Mouse (Mus musculus) lung, embryonic 14.5 days (tissue): ENCODE results near the gene Mrps34. TPM values are rescaled to one million over a fixed set of nuclear protein-coding genes. Genes with fewer than 3 reads are reported as not detected.

Experiments used
- ATAC-seq: fragments of 200-750 bp; cut with Nextera tagmentation; 2 replicates; pipeline ENCODE4 v1.8.0; 2017; ENCODE audit warnings: mild to moderate bottlenecking, moderate TSS enrichment, moderate library complexity; ENCODE audit not compliant: insufficient read depth
- DNase-seq: peaks from one replicate; pipeline ENCODE4 v3.0.0-alpha.2; 2015
- H3K27ac ChIP-seq: fragments of 300-500 bp; sonication (generic); 2 replicates; pipeline ENCODE4 v1.5.1; 2014; ENCODE audit warnings: low read depth, mild to moderate bottlenecking, moderate library complexity
- H3K27me3 ChIP-seq: fragments of 300-500 bp; sonication (generic); 2 replicates; pipeline ENCODE4 v1.6.1; 2014; ENCODE audit warnings: low read length, control low read depth; ENCODE audit not compliant: insufficient read depth
- H3K36me3 ChIP-seq: fragments of 300-500 bp; sonication (generic); 2 replicates; pipeline ENCODE4 v1.6.1; 2014; ENCODE audit warnings: control low read depth; ENCODE audit not compliant: insufficient read depth
- H3K4me1 ChIP-seq: fragments of 300-500 bp; sonication (generic); 2 replicates; pipeline ENCODE4 v1.6.1; 2014; ENCODE audit warnings: antibody characterized with exemption, control low read depth; ENCODE audit not compliant: insufficient read depth
- H3K4me2 ChIP-seq: fragments of 300-500 bp; sonication (generic); 2 replicates; pipeline ENCODE4 v1.6.1; 2014; ENCODE audit warnings: mild to moderate bottlenecking
- H3K4me3 ChIP-seq: fragments of 300-500 bp; sonication (generic); 2 replicates; pipeline ENCODE4 v1.5.1; 2014; ENCODE audit warnings: low read depth, low read length
- H3K9ac ChIP-seq: fragments of 300-500 bp; sonication (generic); 2 replicates; pipeline ENCODE4 v1.6.1; 2014
- H3K9me3 ChIP-seq: fragments of 300-500 bp; sonication (generic); 2 replicates; pipeline ENCODE4 v1.6.1; 2016; ENCODE audit warnings: low read depth, low read length, control low read depth
- CTCF ChIP-seq: IDR thresholded peaks from 2 replicates; pipeline ENCODE4 v1.5.1; 2016; ENCODE audit warnings: antibody characterized with exemption, low read depth
- WGBS: fragments of 180-500 bp; shearing (Covaris S2); extraction: QIAGEN DNeasy Blood & Tissue Kit; methylation state at CpG from one replicate; pipeline ENCODE4 v1.1.7; 2014; 5-methylcytosine and 5-hydroxymethylcytosine counted together
- polyA plus RNA-seq: library from polyadenylated mRNA; unstranded; fragments of >200 nt; fragmentation: Nextera tagmentation; extraction: Ambion mirVana; gene quantifications from 2 replicates; pipeline ENCODE4 v1.2.1, GENCODE M21; 2014

Mrps34 gene
- polyA plus RNA-seq, 1 experiment from 2014 or later, result 93.7 TPM

DNA sequence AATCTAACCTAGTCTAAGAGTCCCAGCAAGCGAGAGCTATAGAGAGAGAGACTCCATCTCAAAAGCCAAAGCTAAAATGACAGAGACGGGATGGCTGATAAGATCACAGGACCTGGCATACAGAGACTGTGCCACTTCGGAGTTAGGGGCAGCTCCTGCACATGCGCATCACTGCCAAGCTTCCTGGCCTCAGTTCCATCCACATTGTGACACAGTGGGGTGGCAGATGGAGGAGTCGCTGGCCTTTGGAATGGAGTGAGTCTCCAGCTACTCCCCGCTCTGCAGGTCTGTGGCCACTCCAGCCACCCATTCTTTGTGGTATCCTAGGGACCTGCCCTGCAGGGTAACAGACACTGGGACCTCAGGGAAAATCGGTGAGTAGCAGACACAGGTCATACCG, 29.1 kb upstream of the Mrps34 start, which contains the start of gene Igfals:
Gene Igfals, plus strand, starts transcription at position 222 of the 400 bp plus-strand sequence.
- ATAC-seq (no peak), DNase-seq (no peak)
- no peak within 1 kb of the TSS for H3K4me3 ChIP-seq
- no peak within 1 kb of the TSS for H3K9ac ChIP-seq
- no peak for TF ChIP-seq CTCF
- H3K27ac ChIP-seq, result no peak within 1 kb of the TSS
- WGBS, result 88% methylated on average over 8 of the region's 8 CpGs
- H3K36me3 ChIP-seq, result peaks cover 15% of the 10 kb centered on the region; the same call in 1 of the 2 replicates
- H3K4me1 ChIP-seq, result no peaks in the 10 kb centered on the region
- H3K4me2 ChIP-seq, result no peak within 1 kb of the TSS
- no peaks in the 10 kb centered on the region for H3K9me3 ChIP-seq
- H3K27me3 ChIP-seq, result no peaks in the 10 kb centered on the region

DNA sequence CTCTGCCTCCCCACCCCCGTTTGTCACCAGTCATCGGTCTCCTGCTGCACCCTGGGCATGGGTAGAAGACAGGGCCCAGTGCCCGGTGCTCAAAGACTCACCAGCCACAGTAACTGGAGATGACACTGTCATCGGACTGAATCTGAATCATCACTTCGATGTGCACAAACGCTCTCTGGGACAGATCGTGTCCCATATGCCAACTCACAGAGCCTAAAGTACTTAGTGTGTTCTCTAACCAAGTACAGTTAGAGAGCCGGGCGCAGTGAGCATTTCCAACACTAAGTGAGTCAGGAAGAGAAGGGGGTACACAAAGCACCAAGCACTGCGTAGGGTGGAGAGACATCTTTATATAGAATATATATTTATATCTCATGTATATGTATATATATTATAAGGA, 27.0 kb upstream of the Mrps34 start:
- 88% methylated on average over 10 of the region's 10 CpGs for WGBS
- Histone ChIP-seq H3K4me2 (no peak overlapping the region), H3K27me3 (no peaks in the 10 kb centered on the region), H3K4me3 (no peak overlapping the region), H3K4me1 (no peaks in the 10 kb centered on the region), H3K9me3 (no peaks in the 10 kb centered on the region), H3K27ac (no peak overlapping the region), H3K36me3 (0 out of 2 replicates have a peak, but pooled peaks cover 3% of the 10 kb centered on the region), H3K9ac (no peak overlapping the region)
- DNase-seq (no peak), ATAC-seq (no peak)
- no peak for TF ChIP-seq CTCF

DNA sequence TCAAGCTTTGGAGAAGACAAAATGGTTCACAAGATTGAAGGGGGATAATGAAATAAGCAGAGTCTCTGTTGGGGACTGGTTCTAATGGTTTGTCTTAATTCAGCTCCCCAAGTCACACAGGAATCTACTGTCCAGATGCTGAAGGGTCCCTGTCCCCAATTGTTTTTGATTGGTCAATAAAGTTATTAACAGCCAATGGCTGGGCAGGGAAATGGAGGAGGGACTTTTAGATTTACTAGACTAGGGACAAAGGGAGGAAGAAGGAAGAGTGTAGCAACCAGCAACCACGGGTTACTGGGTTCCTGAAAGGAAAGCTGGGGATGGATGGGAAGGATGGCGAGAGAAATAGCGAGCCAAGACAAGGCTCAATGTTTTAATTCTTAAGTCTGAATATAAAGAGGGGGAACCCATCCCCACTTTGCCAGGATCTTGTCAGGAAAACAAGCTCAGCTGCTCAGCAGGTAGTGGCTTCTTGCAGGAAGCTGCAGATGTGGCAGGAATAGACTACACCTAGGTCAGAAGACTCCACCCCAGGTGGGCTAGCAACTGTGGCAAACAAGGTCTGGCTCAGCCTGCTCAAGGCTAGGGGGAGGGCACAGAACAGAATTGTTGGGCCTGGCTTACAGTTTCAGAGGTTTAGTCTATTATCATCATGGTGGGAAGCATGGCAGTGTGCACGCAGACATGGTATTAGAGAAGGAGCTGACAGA, 21.1 kb upstream of the Mrps34 start:
- Histone ChIP-seq H3K27me3 (no peaks in the 10 kb centered on the region), H3K4me2 (no peak overlapping the region), H3K27ac (no peak overlapping the region), H3K9me3 (no peaks in the 10 kb centered on the region), H3K36me3 (no peaks in the 10 kb centered on the region), H3K4me1 (no peaks in the 10 kb centered on the region), H3K4me3 (no peak overlapping the region), H3K9ac (no peak overlapping the region)
- no peak for DNase-seq
- no peak for TF ChIP-seq CTCF
- 39% methylated on average over 4 of the region's 4 CpGs for WGBS
- ATAC-seq, result no peak

DNA sequence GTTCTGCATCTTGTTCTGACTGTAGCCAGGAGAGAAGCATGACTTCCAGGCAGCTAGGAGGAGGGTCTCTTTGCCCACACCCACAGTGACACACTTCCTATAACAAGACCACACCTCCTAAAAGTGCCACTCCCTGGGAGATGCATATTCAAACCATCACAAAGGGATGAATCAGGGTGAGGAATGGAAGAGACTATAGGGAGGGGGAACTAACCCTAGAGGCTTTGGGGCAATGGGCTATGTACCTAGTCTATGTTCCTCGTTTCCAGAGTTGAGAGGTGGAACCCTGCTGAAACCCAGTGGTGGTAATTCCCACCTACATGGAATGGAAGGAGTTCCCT, 20.5 kb upstream of the Mrps34 start:
- Histone ChIP-seq H3K36me3 (no peaks in the 10 kb centered on the region), H3K9me3 (no peaks in the 10 kb centered on the region), H3K4me3 (no peak overlapping the region), H3K27ac (no peak overlapping the region), H3K27me3 (no peaks in the 10 kb centered on the region), H3K9ac (no peak overlapping the region), H3K4me2 (no peak overlapping the region), H3K4me1 (no peaks in the 10 kb centered on the region)
- 31% methylated on average over 1 of the region's 1 CpGs for WGBS
- DNase-seq (no peak), ATAC-seq (no peak)
- no peak for TF ChIP-seq CTCF

DNA sequence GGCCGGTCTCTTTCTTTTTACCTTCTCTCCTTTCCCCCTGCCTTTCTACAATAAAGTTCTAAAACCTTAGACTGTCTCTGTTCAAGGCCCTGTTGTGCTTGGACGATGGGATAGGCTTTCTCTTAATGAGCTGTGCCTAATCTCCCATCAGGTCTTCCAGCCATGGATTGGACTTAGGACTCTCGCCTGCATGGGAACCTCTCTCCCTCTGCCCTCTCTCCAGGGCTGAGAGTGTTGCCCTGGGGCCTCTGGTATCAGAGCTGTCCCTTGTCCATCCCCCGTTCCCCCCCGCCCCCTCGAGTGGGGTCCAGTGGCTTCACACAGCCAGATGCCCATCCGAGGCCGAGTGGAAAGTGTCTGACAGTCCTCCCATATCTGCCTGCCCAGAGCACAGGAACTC, 19.9 kb upstream of the Mrps34 start:
- Histone ChIP-seq H3K9me3 (no peaks in the 10 kb centered on the region), H3K27ac (no peak overlapping the region), H3K9ac (no peak overlapping the region), H3K27me3 (no peaks in the 10 kb centered on the region), H3K4me3 (no peak overlapping the region), H3K4me2 (no peak overlapping the region), H3K4me1 (no peaks in the 10 kb centered on the region), H3K36me3 (no peaks in the 10 kb centered on the region)
- ATAC-seq (no peak), DNase-seq (no peak)
- no peak for TF ChIP-seq CTCF
- WGBS, result 75% methylated on average over 8 of the region's 8 CpGs

DNA sequence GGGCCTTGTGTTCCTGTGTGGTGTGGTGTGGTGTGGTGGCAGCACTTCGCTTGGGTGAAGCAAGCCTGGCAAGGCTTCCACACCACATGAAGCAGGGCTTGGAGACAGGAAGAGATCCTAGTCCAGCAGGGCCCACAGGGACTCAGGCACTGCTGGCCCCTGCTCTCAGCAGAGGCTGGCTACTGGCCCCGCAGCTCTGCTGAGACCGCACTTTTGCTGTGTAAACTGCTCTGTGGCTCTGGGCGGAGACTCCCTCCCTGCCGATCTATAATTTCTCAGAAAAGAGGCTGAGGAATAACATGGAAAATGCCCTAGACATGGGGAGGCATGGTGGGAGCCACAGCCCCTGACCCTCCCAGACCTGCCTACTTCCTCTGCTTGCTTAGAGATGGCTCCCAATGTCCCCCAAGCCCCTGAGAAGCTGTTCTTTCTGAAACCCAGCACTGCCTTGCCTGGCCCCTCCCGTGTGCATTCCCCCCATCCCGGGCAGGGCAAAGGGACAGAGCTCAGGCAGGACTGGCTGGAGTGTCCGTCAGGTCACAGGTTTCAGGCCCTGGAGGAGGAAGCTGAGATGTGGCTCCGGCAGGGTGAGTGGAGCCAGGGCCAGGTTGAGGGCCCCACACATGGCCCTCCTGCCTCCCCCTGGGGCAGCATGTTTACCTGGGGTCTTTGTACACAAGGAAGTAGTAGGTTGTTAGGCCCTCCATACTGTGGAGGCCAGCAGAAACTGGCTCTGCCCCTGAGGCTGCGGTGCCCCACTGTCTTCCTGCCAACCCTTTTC, 17.4 kb upstream of the Mrps34 start:
- Histone ChIP-seq H3K27ac (peak overlapping the region; percentile 54), H3K36me3 (0 out of 2 replicates have a peak, but pooled peaks cover 5% of the 10 kb centered on the region), H3K4me2 (no peak overlapping the region), H3K4me3 (no peak overlapping the region), H3K27me3 (no peaks in the 10 kb centered on the region), H3K9ac (peak overlapping the region; percentile 16), H3K4me1 (no peaks in the 10 kb centered on the region), H3K9me3 (no peaks in the 10 kb centered on the region)
- ATAC-seq (no peak), DNase-seq (no peak)
- TF ChIP-seq CTCF, result no peak
- 43% methylated on average over 10 of the region's 10 CpGs for WGBS

DNA sequence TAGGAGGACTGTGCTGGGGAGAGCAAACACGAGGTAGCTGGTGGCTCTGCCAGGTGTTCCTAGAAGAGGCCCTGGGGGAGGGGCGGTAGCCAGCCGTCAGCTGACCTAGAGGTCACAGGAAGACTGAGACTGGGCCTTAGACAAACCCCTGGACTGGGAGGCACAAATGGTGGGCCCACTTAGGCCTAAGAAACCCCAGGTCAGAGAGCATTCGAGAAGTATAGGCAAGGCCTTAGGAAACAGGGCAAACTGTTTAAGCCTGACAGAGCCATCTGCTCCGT, 16.9 kb upstream of the Mrps34 start:
- Histone ChIP-seq H3K4me3 (no peak overlapping the region), H3K27ac (peak overlapping the region; percentile 54), H3K36me3 (peaks cover 10% of the 10 kb centered on the region; the same call in 1 of the 2 replicates), H3K4me2 (no peak overlapping the region), H3K9ac (no peak overlapping the region), H3K27me3 (no peaks in the 10 kb centered on the region), H3K4me1 (no peaks in the 10 kb centered on the region), H3K9me3 (no peaks in the 10 kb centered on the region)
- WGBS, result 26% methylated on average over 5 of the region's 5 CpGs
- no peak for DNase-seq
- ATAC-seq, result 0 out of 2 replicates have a peak, but pooled peaks have one; percentile 26
- TF ChIP-seq CTCF, result no peak
